Mouse (Mus musculus) heart, adult 2 months (tissue): Measurements from ENCODE around the gene Cep295nl.

ENCODE experiments used
- CTCF ChIP-seq: fragments of 200-600 bp; IDR thresholded peaks from 2 replicates; pipeline ENCODE4 v1.8.1; 2022; ENCODE audit warnings: antibody characterized with exemption, mild to moderate bottlenecking, moderate library complexity
- EP300 ChIP-seq: fragments of 200-500 bp; IDR thresholded peaks from 2 replicates; pipeline ENCODE4 v1.6.1; 2011; ENCODE audit warnings: low read depth, low read length, control low read depth; ENCODE audit not compliant: insufficient read depth
- POLR2A ChIP-seq: fragments of 200-500 bp; IDR thresholded peaks from 2 replicates; pipeline ENCODE4 v1.6.1; 2011; ENCODE audit warnings: mild to moderate bottlenecking, low read depth, low read length, control low read depth; ENCODE audit not compliant: insufficient read depth

- TF ChIP-seq POLR2A (no peak), CTCF (no peak), EP300 (no peak)
Measured at GRCm38 (mm10) chr11:118285791-118286190, 56.5 kb downstream of the Cep295nl start.
